Mouse (Mus musculus) neural tube, embryonic 10.5 days (tissue): ENCODE measurements around the gene Ak8.

Experiments
- DNase-seq: peaks from one replicate; pipeline ENCODE4 v3.0.0-alpha.2; 2017; ENCODE audit warnings: low spot score; ENCODE audit errors: extremely low spot score

The Ak8 gene

DNA sequence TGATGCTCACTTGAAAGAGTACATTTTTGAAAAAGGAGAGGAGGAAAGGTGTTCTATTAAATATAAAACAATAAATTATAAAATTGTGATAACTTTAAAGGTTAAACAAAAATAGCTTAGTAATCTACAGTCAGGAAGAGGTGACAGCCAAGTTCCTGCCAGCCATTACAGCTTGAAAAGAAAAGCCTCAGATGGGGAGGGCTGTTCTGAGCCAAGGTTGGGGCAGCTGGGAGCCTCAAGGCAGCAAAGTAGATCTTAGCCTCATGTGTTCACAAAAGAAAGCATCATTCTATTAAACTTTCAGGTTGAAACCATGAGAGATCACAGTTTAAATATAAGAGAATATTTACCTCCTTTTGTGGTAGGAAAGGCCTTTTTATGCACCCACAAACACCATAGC is 30.7 kb downstream of the Ak8 start:
- no peak for DNase-seq

DNA sequence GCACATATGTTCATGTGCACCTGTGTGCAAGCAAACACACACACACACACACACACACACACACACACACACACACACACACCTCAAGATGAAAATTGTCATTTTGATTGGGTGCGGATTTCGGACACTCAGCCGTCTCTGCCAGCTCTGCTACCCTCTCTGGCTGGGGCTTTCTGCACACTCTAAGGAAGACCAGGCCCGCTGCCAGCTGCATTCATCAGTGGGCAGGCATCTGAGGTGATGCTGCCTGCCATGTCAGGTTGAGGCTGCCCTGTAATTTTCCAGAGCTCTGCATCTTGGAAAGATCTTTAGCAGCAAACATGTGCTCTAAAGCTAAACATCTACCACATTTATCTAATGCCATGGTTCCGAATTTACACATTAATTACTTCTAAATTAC is 37.1 kb downstream of the Ak8 start:
- no peak for DNase-seq

DNA sequence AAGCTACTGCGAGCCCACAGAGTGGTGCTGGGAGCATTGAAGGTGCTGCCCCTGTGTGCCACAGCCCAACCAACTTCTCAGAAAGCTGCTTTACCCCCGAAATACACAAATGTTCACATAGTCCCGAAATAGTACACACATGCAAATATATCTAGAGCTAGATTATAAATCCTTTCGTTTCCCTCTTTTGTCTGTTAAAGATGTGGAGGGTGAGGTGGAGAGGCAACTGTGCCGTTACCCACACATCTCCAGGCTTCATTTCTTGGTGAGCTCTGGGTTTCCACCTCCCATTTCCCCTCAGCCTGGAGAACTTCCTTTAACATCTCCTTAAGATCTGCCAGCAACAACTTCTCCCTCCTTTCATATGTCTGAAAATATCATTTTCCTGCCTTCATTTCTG is 40.2 kb downstream of the Ak8 start:
- DNase-seq = no peak

DNA sequence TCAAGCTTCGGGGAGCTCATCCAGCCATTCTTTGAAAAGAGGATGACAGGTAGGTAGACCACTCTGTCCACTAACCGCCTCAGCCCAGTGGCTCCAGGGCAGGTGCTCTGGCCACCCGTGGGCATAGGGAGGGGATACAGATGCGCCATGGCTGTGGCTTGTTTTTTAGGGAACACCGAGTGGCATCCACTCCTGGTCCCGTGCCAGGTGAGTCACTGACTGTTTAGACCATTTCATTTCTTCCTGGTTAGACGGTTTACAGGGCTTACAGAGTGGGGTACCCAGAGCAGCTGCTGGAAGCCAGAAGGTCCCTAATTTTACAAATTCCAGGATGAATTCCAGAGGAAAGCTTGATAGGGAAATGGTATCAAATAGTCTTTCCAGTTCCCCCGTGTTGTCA is 42.7 kb downstream of the Ak8 start:
- no peak for DNase-seq

DNA sequence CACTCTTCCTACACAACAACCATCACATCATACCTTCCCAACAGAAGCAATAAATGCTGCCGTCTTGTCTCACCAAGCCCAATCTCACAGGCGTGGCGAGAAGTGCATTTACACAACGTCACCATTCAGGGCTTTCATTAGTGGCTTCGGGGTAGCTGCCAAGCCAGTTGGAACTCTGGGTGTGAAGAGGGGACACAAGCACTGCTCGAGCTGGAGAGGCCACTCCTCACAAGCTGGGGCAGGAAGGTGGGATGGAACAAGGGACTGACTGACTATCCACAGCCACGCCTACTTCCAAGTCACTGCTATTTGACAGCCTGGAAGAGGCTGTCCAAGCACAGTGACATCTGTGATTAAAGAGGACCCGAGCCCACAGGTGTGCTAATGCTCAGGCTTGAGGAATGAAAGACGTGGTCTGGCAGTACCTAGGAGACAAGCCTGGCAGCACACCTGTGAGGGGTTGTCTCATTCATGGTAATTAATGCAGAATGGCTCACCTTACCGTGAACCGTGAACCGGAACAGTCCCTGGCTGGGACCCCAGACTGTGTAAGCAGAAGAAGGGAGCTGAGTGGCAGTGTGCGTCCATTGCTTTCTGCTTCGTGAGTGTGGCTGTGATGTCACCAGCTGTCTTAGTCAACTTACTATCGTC is 46.8 kb downstream of the Ak8 start:
- DNase-seq = no peak

DNA sequence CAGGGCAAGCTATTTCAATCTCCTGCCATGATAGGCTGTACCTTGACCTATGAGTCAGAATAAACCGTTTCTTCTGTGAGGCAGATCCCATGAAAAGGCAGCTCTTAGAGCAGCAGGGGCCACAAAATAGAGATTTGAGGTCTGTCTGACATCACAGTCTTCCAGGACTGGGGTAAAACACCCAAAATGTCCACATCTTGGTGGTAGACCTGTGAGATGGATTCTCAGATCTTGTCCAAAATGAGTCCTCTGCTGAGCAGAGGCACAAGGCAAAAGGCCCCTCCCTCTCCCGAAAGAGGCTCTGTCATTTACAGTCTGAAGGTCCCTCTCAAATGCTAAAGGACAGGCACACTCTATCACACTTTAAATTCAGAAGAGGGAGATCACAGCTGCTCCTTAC is 47.7 kb downstream of the Ak8 start:
- no peak for DNase-seq

DNA sequence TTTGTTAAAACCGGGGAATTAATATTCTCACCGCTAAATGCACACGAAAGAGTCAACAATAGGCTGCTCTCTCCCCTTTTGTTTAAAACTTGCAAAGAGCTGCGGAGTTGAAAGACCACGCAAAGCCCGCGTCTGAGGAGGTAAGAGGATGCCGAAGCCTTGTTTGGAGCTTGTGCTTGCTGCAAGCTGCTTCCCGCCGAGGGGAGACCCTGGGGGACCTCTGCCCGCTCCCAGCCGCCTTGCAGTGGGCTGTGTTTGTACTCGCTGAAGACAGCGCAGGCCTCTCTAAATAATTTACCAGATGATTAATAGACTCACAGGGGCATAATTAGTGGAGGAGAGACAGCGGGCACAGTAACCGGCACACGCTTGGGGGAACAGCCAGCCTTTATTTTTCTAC is 51.2 kb downstream of the Ak8 start:
- DNase-seq = peak; percentile 57

DNA sequence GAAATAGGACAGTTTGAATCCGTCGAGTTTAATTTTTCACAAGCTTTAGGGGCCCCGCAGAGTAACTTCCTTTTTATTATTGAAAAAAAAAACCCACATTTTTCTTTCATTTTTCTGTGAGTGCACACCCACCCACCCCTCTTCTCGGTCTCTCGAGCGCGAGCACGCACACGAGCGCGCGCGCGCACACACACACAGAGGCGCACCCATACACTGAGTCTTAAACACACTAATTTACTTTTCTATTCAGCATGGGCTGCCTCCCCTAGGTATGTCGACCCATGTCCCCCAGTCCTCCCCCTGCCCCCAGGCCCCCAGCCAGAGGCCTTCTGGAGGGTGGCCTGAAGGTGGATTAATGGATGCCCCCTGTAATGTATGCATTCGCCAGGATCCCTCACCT is 51.7 kb downstream of the Ak8 start:
- peak; percentile 35 for DNase-seq

DNA sequence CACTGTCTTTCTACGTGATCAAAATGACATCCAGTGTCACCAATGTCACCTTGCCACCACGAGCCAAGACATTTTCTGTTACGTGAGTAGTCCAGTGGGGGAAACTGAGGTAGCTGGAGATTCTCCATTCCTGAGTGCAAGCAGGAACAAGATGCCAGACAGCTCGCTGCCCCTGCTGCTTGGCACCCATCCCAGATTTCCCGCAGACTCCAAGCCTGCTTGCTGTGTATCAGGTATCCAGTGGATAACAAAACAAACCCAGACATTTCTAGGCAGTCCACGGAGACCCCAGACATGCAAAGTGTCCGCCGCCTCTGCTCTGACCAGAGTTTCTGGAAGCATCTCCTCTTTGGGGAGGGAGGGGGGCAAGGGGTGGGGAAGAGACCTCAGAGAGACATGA is 52.4 kb downstream of the Ak8 start:
- DNase-seq = no peak

DNA sequence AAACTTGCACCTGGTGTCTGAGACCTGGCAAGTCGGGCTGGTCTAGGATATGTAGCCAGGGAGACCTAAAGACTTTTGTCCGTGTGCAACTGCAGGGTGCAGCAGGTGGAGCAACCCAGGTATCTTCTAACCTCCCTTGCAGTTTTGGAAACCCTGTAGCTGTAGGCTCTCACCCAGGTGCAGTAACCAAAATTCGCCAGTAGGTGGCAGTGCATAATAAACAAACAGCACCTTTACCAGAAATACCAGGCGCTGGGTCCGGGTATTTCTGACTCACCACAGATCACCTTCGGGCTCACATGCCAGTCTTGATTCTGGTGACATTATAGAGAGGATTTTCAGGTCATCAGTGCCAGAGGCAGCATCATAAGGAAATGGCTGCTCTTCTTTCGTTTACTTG is 55.5 kb downstream of the Ak8 start:
- DNase-seq = peak; percentile 86

DNA sequence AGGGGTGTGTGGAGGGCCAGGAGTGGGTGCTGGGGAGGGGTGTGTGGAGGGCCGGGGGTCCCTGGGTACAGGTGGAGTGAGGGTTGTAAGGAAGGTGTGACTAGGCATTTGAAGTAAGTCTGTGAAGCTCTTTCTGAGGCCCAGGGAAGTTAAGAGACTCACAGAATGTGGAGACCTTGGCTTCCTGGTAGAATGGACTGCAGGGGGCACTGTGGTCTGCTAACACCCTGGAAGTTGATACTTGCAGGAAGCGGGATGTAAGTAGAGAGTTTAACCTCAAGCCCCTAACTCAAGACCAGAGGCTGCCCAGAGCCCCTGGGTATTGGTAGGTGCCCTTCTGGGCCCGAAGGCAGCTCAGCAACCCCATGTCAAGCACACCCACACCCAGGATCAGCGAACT is 56.2 kb downstream of the Ak8 start:
- DNase-seq = peak; percentile 62

DNA sequence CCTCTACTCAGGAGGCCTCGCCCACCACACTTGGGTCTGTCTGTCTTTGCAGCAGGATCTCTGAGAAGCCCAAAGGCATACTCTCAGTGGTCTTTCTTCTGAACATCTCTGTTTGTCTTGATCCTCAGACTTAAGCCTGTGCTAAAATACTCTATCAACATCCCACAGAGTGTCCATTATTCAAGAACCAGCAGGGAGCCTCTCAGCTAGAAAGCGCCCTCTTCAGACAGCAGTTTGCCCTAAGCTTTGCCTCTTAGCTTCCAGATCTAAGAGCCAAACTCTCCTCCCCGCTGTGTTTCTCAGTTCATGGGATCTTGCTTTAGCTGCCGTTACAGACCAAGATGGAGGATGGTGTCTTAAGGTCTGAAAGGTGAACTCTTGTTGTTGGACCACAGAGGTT is 59.5 kb downstream of the Ak8 start:
- DNase-seq = no peak

DNA sequence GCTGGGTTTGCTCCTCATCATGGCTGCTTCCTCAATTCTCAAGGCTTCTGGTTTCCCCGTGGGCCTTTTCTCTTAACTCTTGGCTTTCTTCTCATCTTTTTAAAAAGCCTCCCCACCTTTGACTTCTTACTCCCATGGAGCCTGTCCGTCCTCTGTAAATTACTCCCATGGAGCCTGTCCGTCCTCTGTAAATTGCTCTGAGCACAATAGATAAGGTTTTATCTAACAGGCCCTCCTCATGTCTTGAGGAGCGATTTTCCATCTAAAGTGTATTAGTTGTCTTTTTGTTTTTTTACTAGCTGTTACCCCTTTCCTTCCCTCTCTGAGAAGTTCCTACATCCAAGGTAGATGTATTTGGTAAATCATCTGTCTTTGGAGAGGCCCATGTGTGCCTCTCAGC is 66.6 kb downstream of the Ak8 start:
- DNase-seq = no peak

DNA sequence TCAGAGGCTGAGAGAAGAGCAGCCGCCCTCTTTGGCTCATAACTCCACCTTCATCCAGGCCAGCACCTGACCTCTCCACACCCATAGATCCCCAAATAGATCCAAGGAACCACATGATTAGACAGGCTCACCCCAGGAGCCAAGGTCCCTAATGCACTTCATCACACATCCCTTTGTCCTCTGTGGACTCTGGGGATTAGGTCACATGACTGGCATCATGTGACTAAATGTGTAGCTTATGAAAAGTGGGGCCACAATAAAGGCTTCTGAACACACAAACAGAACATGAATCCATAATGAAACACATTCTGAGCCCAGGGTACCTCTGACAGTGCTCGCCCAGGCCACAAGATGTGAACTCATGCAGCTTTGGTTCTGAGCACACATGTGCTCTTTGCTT is 67.1 kb downstream of the Ak8 start:
- no peak for DNase-seq

DNA sequence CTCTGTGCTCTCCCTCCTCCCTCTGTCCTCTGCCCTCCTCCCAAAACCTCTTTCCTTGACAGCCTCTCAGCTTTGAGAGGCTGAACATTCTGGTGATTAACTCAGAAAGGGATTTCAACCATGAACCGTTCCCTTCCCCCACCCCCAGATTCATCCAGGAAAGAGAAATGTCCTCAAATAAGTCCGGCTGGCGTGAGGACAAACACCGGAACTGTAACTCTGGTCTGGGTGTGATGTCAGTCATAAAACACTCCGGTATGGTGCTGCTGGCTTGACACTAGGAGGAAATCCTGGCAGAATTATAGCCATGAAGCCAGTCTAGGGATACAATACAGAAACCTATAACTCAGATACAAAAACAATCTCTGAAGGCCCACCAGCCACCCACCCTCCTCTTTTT is 70.7 kb downstream of the Ak8 start:
- DNase-seq = no peak

DNA sequence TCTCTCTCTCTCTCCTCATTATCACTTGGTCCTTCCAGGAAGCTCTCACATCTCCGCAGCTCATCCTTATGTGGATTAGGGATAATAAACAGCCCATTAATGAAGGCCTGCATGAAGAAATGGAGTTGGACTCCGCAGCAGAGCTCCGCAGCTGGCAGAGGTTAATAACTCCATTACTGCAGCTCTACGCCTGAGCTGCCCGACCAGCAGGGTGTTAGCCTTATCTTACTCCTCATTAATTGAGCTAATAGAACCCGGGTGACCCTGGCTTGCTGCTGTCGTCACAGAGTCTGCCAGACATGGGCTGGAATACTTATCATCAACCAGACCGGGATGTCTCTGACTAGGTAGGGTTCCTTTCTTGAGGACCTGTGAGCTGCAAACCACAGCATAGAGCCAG is 74.1 kb downstream of the Ak8 start:
- DNase-seq = no peak

DNA sequence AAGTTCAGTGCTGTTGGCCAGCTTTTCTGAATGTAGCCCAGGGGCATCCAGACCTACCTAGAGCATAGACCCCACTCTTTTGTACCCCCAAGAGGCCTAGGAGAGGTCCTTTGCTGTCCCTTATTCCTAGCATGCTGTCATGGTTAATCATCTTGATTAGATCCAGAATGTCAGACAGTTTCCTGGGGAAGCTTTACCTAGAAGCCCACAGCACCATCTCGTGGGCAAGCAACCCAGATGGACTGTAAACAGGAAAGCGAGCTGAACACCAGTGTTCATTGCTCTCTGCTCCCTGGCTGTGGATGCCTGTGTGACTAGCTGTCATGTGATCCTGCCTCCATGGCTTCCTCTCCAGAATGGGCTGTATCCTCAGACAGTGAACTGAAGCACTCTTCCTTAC is 76.8 kb downstream of the Ak8 start:
- no peak for DNase-seq

DNA sequence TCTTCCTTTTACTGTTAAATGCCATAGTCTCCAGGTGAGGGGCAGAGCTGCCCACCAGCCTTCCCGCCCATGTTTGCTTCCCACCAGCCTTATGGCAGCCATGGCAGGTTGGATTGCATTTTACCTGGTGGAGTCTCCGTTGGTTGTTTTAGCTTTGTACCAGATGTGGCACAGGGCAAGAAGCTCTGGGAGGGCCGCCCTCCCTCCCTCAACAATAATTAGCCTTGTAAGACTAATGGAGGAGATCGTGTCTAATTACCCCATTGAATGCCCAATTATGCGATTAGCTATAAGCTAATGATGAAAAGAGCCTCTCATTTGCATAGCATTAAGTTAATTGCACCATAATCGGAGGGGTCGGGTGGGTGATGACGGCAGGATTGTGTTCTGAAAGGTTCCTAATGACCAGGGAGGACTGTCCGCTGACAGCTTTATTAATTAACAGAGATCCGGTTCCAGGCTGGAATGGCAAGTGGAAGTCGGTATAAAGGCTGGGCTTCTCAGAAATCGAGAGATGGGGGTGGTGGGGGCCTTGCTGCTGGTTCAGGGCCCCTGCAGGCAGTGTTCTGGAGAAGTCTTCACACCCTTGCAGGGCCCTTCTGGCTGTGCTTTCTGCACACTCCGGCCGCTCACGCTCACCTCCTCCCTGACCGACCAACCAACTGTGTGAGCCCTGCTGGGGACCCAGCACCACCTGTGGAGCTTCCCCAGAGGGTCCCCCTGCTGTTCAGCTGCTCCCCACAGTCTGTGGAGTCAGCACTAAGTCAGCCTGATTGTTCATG is 80.2 kb downstream of the Ak8 start:
- no peak for DNase-seq

DNA sequence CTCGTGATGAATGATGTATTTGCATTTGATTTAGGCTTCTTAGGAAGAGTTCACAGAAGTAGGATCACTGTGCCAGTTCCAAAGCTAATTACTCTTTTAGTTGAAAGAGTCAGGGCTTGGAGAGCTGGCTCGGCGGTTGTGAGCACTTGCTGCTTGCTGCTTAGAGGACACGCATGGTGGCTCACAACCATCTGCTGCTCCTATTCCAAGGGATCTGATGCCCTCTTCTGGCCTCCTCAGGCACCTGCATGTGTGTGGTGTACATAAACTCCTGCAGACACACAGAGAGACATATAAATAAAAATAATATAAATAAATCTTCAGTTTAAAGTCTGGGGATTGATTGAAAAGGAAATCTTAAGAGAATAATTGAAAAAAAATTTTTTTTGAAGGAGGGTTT is 81.3 kb downstream of the Ak8 start:
- no peak for DNase-seq

DNA sequence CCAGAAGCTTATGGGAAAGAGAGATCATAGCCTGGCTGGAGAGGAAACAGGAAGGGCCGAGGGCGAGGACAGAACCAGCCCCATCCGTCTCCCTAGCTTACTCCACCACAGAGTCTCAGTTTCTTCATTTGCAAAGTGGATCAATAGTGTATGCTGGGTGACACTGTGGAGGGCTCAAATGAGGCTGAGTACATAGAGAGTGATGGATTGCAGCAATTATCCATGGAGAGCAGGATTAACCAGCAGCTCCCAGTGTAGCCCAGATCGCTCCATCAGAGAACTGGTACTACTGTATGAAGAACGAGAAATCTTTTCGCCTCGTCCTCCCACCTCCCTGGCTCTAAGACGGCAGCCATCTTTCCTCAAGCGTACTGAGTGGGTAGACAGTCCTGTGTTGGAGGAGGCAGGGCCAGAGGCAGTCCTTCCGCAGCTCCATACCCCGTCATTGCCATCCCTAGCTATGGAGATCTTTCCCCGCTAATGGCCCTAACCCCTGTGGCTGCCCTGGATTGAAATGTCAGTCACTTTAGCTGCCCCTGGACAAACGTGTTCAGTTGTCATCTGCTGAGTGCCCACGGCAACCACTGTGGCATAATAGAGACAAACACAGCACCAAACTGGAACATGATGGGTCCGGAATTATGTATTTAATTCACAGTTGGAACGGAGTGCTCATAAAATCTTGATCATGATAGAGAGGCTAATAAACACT is 86.5 kb downstream of the Ak8 start:
- no peak for DNase-seq

DNA sequence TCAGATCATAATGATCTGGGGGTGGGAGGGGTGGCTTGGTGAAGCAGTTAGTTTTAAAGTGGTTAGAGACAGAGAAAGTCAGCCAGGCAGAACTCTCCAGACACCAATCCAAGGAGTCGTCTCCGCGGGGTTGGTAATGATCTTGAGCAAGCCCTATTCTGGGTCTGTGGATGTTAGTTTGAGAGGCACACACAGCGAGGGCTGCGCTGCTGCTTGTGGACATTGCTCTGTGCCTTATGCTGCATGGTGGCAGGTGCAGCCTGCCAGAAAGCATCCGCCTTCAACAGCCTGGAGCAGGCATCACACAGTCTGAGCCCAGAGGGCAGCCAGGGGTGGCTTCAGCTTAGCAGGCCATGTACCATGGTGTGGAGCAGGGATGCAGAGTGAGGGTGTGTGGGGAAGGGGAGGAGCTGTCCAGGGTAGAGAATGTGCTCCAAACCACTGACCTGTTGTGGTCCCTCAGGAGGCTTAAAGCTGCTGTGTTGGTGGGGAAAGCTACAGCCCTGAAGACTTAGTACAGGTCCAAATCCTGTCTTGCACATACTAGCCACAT is 87.2 kb downstream of the Ak8 start:
- no peak for DNase-seq

DNA sequence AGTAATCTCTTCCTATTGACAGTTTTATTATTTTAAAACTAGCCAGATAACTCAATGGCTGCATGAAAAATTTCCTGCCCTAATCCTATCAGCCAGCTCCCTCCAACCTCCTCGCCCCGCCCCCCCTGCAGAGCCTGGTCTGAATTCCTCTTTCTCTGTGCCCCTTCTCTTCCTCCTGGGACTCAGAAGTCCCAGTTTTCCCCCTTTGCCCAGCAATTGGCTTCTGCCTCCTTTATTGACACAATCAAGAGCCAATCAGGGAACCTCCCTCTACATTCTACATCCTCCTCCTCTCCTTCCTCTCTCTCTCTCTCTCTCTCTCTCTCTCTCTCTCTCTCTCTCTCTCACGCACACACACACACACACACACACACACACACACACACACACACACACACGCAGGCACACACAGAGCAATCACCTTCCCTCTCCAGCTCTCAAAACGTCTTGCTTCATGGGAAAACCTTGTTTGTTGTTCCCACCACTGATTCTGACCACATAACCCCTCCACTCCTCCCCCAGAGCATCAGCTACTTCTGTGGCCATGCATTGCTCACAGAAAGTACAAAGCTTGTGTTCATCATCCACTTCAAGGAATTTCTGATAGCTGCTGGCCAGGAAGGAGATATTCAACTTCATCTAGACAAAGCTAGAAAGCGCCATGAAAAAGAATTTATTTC is 93.1 kb downstream of the Ak8 start:
- peak; percentile 52 for DNase-seq
